Mouse (Mus musculus): Measurements from ENCODE around the gene Tcaf1. TPM values are rescaled to one million over a fixed set of nuclear protein-coding genes. Genes with fewer than 3 reads are reported as not detected.

The Tcaf1 gene
- polyA plus RNA-seq, 1 experiment from 2014 or later: 182 TPM

- Histone ChIP-seq H3K4me3 (no peak overlapping the region), H3K36me3 (peaks cover 85% of the 10 kb centered on the region), H3K4me2 (replicated peaks) (no peak overlapping the region), H3K4me1 (no peaks in the 10 kb centered on the region), H3K27ac (replicated peaks) (no peak overlapping the region), H3K9ac (replicated peaks) (no peak overlapping the region), H3K9me3 (no peaks in the 10 kb centered on the region), H3K27me3 (no peaks in the 10 kb centered on the region)
- ATAC-seq (ENCODE audit: low FRiP score, low read depth): 0 out of 2 replicates have a peak, but pooled peaks have one; percentile 28
- WGBS: 97% methylated on average over 3 of the region's 3 CpGs
Measured at GRCm38 (mm10) chr6:42676011-42676410, 33.9 kb downstream of the Tcaf1 start.

- H3K27me3 ChIP-seq: no peaks in the 10 kb centered on the region
- H3K27ac ChIP-seq (replicated peaks): no peak overlapping the region
- H3K4me2 ChIP-seq (replicated peaks): no peak overlapping the region
- no peak for ATAC-seq (ENCODE audit: low FRiP score, low read depth)
- H3K36me3 ChIP-seq: peaks cover 64% of the 10 kb centered on the region
- 91% methylated on average over 1 of the region's 1 CpGs for WGBS
- H3K4me3 ChIP-seq: no peak overlapping the region
- H3K4me1 ChIP-seq: no peaks in the 10 kb centered on the region
- no peak overlapping the region for H3K9ac ChIP-seq (replicated peaks)
- H3K9me3 ChIP-seq: no peaks in the 10 kb centered on the region
Measured at GRCm38 (mm10) chr6:42671767-42672166, 38.1 kb downstream of the Tcaf1 start.

- Histone ChIP-seq H3K27me3 (no peaks in the 10 kb centered on the region), H3K4me3 (no peak overlapping the region), H3K9ac (replicated peaks) (no peak overlapping the region), H3K4me2 (replicated peaks) (no peak overlapping the region), H3K9me3 (no peaks in the 10 kb centered on the region), H3K4me1 (no peaks in the 10 kb centered on the region), H3K27ac (replicated peaks) (no peak overlapping the region), H3K36me3 (peaks cover 25% of the 10 kb centered on the region)
- ATAC-seq (ENCODE audit: low FRiP score, low read depth): no peak
- WGBS: 100% methylated on average over 2 of the region's 2 CpGs
Measured at GRCm38 (mm10) chr6:42667722-42668121, 42.2 kb downstream of the Tcaf1 start.

GRCm38 (mm10) chr6:42661739-42662138 is 48.1 kb downstream of the Tcaf1 start:
- Histone ChIP-seq H3K27me3 (no peaks in the 10 kb centered on the region), H3K36me3 (no peaks in the 10 kb centered on the region), H3K9ac (replicated peaks) (no peak overlapping the region), H3K27ac (replicated peaks) (no peak overlapping the region), H3K4me2 (replicated peaks) (no peak overlapping the region), H3K4me3 (no peak overlapping the region), H3K4me1 (no peaks in the 10 kb centered on the region), H3K9me3 (no peaks in the 10 kb centered on the region)
- ATAC-seq (ENCODE audit: low FRiP score, low read depth): no peak
- WGBS: 70% methylated on average over 2 of the region's 2 CpGs

- H3K27me3 ChIP-seq: no peaks in the 10 kb centered on the region
- H3K27ac ChIP-seq (replicated peaks): no peak within 1 kb of the TSS
- H3K4me3 ChIP-seq: peak within 1 kb of the TSS; percentile 33
- H3K4me1 ChIP-seq: 0 out of 2 replicates have a peak, but pooled peaks cover 4% of the 10 kb centered on the region
- WGBS: under 1% methylated on average over 23 of the region's 23 CpGs
- peak; percentile 99 for ATAC-seq (ENCODE audit: low FRiP score, low read depth)
- H3K9ac ChIP-seq (replicated peaks): no peak within 1 kb of the TSS
- no peaks in the 10 kb centered on the region for H3K9me3 ChIP-seq
- H3K36me3 ChIP-seq: no peaks in the 10 kb centered on the region
- peak within 1 kb of the TSS; percentile 53 for H3K4me2 ChIP-seq (replicated peaks)
Measured at GRCm38 (mm10) chr6:42644912-42645549, 64.9 kb downstream of the Tcaf1 start, which contains the start of gene Tcaf2. TSS of gene Tcaf2 (minus strand) at chr6:42645254.

GRCm38 (mm10) chr6:42634393-42634792 is 75.5 kb downstream of the Tcaf1 start:
- ATAC-seq (ENCODE audit: low FRiP score, low read depth): no peak
- no peak overlapping the region for H3K4me2 ChIP-seq (replicated peaks)
- H3K27ac ChIP-seq (replicated peaks): no peak overlapping the region
- no peaks in the 10 kb centered on the region for H3K36me3 ChIP-seq
- H3K4me3 ChIP-seq: no peak overlapping the region
- H3K27me3 ChIP-seq: no peaks in the 10 kb centered on the region
- H3K4me1 ChIP-seq: no peaks in the 10 kb centered on the region
- no peaks in the 10 kb centered on the region for H3K9me3 ChIP-seq
- no peak overlapping the region for H3K9ac ChIP-seq (replicated peaks)
- 77% methylated on average over 5 of the region's 5 CpGs for WGBS

GRCm38 (mm10) chr6:42631395-42631794 is 78.5 kb downstream of the Tcaf1 start:
- Histone ChIP-seq H3K27ac (replicated peaks) (no peak overlapping the region), H3K9ac (replicated peaks) (no peak overlapping the region), H3K27me3 (no peaks in the 10 kb centered on the region), H3K9me3 (no peaks in the 10 kb centered on the region), H3K36me3 (no peaks in the 10 kb centered on the region), H3K4me3 (no peak overlapping the region), H3K4me2 (replicated peaks) (no peak overlapping the region), H3K4me1 (no peaks in the 10 kb centered on the region)
- 79% methylated on average over 4 of the region's 4 CpGs for WGBS
- no peak for ATAC-seq (ENCODE audit: low FRiP score, low read depth)

Other genes starting within 250 kb of the Tcaf1 start
- gene Olfr458, start 244.9 kb downstream of the Tcaf1 start, polyA plus RNA-seq (2016; fragmentation: Nextera tagmentation; extraction: Ambion mirVana): not detected in 2 replicates
- gene Olfr457, start 233.8 kb downstream of the Tcaf1 start, polyA plus RNA-seq (2016; fragmentation: Nextera tagmentation; extraction: Ambion mirVana): not detected in 2 replicates
- not detected in 2 replicates for gene Olfr456, start 222.9 kb downstream of the Tcaf1 start, polyA plus RNA-seq (2016; fragmentation: Nextera tagmentation; extraction: Ambion mirVana)
- gene Olfr455, start 162.5 kb downstream of the Tcaf1 start, polyA plus RNA-seq (2016; fragmentation: Nextera tagmentation; extraction: Ambion mirVana): not detected in 2 replicates
- gene Tcaf3, start 112.4 kb downstream of the Tcaf1 start, polyA plus RNA-seq (2016; fragmentation: Nextera tagmentation; extraction: Ambion mirVana): not detected in 2 replicates
- gene Tcaf2, start 64.8 kb downstream of the Tcaf1 start, polyA plus RNA-seq (2016; fragmentation: Nextera tagmentation; extraction: Ambion mirVana): 3.2 TPM in 2 replicates
- not detected in 2 replicates for gene Olfr453, start 29.3 kb upstream of the Tcaf1 start, polyA plus RNA-seq (2016; fragmentation: Nextera tagmentation; extraction: Ambion mirVana)
- gene Olfr38, start 46.3 kb upstream of the Tcaf1 start, polyA plus RNA-seq (2016; fragmentation: Nextera tagmentation; extraction: Ambion mirVana): not detected in 2 replicates
- not detected in 2 replicates for gene Olfr452, start 75.0 kb upstream of the Tcaf1 start, polyA plus RNA-seq (2016; fragmentation: Nextera tagmentation; extraction: Ambion mirVana)
- not detected in 2 replicates for gene Olfr450, start 101.9 kb upstream of the Tcaf1 start, polyA plus RNA-seq (2016; fragmentation: Nextera tagmentation; extraction: Ambion mirVana)
- gene Olfr449, start 124.3 kb upstream of the Tcaf1 start, polyA plus RNA-seq (2016; fragmentation: Nextera tagmentation; extraction: Ambion mirVana): not detected in 2 replicates
- not detected in 2 replicates for gene Olfr448, start 180.4 kb upstream of the Tcaf1 start, polyA plus RNA-seq (2016; fragmentation: Nextera tagmentation; extraction: Ambion mirVana)
- not detected in 2 replicates for gene Olfr447, start 198.8 kb upstream of the Tcaf1 start, polyA plus RNA-seq (2016; fragmentation: Nextera tagmentation; extraction: Ambion mirVana)
- not detected in 2 replicates for gene Olfr446, start 211.3 kb upstream of the Tcaf1 start, polyA plus RNA-seq (2016; fragmentation: Nextera tagmentation; extraction: Ambion mirVana)
- not detected in 2 replicates for gene Olfr444, start 239.0 kb upstream of the Tcaf1 start, polyA plus RNA-seq (2016; fragmentation: Nextera tagmentation; extraction: Ambion mirVana)